Mouse (Mus musculus) brain, embryonic 14.5 days (tissue): ENCODE data around the gene Rpe65.

Source experiments
- CTCF ChIP-seq: fragments of 200-500 bp; IDR thresholded peaks from 2 replicates; pipeline ENCODE4 v1.5.1; 2012; ENCODE audit warnings: inconsistent platforms, mild to moderate bottlenecking, moderate library complexity, borderline replicate concordance; ENCODE audit not compliant: insufficient read depth, insufficient read length; ENCODE audit errors: extremely low read depth
- POLR2A ChIP-seq: fragments of 200-500 bp; IDR thresholded peaks from 2 replicates; pipeline ENCODE4 v1.6.1; 2012; ENCODE audit warnings: mild to moderate bottlenecking, inconsistent platforms, borderline replicate concordance; ENCODE audit not compliant: poor library complexity, insufficient read depth, insufficient read length, severe bottlenecking; ENCODE audit errors: extremely low read depth

GRCm38 (mm10) chr3:159614977-159615376, 16.0 kb downstream of the Rpe65 start:
- TF ChIP-seq CTCF (no peak), POLR2A (no peak)
